Mouse (Mus musculus): ENCODE data around the gene Trir.

Gene Trir

DNA sequence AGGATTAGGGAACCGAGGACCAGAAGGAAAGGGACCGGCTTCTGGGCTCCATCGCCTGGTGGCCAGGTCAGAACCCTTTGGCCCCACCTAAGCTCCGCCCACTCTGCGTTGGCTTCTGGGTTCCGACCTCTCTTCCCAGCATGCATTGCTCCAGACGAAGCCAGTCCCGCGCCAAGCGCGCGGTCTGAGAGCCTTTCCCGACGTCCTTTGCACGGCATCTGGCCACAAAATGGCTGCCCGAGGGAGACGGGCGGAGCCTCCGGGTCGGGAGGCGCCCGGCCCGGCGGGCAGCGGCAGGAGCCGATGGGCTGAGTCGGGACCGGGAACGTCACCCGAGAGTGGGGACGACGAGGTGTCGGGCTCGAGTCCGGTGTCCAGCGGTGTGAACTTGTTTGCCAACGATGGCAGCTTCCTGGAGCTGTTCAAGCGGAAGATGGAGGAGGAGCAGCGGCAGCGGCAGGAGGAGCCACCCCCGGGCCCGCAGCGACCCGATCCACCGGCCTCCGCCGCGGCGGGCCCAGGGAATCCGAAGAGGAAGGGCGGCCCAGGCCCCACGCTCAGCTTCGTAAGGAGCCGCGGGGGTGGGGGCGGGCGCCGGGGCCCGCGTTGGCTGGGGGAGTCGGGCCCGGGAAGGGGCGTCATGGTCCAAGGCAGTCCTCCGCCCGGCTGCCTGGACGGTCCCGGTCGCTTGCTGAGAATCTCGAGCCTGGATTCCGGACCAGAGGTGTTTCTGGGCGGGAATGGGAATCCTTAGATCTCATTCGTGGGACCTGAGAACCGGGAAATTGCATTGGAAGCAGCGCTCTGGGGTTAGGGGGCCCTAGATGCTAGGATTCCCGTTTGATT lies at the start of gene Trir:
Trir (plus strand) TSS at position 154 of the 846 bp plus-strand sequence.
- DNase-seq: peak; percentile 91 to 94

DNA sequence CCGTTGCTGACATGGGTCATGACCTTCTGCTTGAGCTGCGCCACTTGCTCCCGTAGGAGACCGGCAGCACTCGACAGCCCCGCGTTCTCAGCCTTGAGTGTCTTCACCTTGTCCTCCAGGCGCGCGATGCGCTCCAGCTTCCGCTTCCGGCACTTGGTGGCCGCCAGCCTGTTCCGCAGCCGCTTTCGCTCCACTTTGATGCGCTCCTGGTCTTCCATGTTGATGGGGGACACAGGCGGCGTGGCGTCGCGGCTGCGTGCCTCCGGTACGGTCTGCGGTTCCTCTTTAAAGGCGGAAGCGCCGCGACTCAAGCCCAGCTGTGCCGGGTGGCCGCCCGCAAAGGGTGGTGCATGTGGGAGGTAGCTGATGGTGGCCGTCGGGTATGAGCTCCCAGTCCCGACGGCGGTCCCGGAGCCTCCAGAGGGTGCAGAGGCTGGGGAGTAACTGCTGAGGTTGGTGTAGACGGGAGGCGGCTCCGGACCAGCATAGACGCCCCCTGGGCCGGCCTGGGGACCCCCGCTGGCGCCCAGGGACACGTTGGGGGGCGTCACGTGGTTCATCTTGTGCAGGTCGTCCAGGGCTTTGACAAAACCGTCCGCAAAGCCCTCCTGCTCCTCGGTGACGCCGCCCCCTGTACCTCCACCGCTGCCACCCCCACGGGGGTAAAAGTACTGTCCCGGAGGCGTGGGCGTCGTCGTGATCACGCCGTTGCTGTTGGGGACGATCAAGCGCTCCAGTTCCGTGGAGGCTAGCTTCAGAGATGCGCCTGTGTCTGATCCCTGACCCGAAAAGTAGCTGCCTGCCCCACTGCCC lies 49.0 kb upstream of the Trir start:
- DNase-seq: peak; percentile 70 to 79

DNA sequence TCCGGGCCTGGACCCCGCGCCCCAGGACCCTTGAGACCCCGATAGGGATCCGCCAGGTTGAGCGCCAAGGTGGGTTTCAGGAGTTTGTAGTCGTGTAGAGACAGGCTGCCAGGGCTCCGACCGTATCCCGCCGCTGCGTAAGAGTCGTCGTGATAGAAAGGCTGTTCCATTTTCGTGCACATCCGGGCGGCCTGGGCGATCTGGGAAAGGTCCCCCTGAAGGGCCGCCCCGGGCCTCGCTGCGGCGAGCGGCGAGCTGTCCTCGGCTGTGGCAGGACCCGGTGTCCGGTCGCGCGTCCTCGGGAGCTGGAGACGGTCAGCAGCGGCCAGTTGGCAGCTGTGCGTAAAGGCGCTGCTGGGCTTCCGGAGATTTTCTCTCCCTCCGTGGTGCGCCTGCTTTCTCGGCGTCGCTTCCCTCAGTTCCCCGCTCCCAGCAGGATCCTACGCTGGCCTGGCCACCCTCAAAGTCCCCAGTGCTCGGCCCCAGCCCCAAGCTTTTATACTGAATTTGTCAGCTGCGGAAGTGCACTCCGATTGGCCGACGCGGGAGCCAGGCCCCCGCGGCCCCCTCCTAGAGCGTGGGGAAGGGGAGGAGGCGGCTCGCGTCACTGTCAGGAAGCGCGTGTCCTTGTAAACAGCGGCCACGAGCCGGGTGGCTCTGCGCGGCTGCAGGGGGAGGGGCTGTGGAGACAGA lies 48.2 kb upstream of the Trir start, which contains the start of gene Junb:
Junb (minus strand) TSS at position 471 of the 693 bp plus-strand sequence.
- DNase-seq: peak; percentile 94 to 96

DNA sequence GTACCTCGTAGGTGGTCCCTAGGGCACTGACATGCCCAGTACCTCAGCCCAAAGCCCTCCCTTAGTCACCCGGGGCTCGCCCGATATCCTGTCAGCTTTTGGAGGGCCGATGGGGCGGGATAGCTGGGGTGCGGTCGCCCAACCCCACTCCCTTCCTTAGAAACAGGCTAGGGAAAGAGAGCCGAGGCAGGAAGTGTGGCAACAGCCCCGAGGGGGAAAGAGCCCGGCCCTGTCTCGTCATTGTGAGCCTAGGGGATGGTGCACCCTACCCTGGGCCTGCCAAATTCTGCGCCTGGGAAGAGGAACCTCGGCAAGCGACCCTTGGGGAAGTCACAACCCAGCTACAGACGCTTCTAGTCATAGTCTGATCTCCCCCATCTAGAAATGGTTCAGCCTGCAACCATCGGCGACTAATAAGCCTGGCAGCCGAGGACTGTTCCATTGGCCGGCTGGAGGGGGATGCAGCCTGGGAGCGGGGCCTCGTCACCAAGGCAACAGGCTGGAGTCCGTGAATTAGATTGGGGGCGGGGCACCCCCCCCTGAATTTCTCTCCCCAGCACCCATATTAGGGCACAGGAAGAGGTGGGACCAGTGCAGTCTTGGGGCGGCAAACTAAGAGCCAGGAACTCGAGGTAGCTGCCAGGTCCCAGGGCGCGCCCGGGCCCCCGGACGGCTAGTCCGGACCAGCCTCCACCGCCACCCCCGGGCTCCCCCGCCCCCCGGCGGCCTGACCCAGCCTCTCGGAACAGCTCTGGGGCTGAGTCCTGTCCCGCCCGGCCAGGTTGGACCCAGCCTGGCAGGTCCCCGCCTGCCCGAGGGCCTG lies 46.8 kb upstream of the Trir start:
- peak; percentile 71 to 84 for DNase-seq

DNA sequence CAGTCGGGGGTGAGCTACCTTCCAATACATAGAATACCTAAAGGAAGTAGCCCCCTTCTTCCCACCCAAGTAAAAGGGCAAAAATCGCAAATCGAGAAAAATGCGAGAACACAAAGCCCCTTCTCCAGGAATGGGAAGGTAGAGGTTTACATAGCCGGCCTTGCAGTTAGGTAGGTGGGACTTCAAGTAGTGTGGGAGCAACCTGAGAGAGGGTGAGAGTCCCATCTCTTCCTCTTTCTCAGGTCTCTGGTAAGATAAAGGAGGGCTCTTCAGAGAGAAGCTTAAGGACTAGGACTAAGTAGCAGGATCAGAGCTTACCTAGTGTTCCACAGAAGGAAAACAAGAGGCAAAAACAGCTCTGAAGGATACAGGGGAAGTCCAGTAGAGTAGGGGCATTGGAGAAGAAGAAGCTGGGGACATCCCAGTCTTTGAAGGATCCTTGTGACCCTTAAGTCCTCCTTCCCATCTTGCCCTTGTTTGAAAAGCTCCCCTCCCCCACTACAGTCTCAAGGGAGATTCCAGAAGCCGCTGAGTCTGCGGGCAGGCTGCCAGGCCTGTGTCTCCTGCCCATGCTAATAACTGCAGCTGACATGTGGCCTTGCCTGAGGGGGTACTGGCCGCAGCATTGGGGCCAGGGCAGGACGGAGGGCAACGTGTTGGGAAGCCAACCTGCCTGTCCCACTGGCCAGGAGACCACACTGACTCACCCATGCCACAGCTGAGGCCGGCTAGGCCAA lies 45.8 kb upstream of the Trir start:
- peak in 1 of 2 experiments; percentile 43 for DNase-seq

DNA sequence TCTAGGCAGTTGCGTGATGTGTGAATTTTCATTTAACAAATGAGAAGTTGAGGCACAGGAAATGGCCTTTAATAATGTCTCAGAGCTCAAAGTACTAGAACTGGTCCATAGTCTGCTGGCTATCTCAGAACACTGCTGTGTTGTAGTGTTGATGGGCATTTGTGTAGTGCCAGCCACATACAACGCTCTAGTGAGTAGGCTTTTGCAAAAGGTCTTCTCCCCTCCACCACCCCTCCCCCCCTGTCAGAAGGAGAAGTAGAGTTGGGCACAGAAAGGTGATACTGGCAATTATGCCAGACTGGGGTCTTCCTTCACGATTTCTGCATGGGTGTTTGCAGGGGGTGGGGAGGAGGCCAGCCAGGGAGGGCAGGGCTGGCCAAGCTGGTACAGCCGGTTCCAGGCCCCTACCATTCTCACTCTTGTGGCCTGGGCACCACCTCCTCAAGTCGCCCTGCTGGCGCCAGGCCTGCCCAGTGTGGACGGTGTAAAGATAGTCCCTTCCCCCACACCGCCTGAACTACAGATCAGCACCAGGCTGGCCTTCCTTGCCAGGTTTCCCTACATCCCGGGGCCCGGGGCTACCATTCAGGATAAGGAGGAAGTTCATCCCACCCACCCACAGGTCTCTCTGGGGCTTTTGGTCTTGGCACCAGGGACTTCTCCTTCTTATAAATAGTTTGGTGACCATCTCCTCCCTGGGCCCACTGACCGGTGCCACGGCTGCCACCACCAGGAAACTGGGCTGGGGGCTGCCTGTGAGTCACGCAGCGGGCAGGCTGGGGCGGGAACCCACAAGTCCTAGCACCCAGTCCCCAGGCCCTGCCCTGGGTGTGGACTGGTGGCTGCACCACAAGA lies 44.8 kb upstream of the Trir start:
- no peak for DNase-seq

DNA sequence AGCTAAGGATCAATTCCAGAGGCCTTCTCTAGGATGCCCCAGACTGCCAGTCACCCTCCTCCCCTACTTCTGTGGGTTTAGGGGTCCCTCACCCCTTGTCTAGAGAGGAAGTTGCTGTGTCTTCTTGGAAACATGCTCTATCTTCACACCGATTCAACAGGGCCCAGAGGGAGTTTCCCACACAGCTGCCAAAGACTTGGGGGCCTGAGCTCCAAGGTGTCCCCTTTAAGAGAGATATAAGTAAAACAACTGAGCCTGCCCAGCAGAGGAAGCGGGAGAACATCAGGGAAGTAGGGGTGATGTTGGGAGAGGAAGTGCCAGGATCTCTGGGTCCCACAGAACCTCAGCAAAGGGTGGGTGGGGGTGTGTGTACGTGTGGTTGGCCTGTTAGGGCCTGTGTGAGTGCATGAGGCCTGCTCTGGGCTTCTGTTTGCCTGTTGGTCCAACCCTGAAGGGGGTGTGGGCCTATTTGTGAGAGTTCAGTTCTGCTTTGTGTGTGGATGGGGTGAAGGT lies 44.1 kb upstream of the Trir start:
- DNase-seq: no peak

DNA sequence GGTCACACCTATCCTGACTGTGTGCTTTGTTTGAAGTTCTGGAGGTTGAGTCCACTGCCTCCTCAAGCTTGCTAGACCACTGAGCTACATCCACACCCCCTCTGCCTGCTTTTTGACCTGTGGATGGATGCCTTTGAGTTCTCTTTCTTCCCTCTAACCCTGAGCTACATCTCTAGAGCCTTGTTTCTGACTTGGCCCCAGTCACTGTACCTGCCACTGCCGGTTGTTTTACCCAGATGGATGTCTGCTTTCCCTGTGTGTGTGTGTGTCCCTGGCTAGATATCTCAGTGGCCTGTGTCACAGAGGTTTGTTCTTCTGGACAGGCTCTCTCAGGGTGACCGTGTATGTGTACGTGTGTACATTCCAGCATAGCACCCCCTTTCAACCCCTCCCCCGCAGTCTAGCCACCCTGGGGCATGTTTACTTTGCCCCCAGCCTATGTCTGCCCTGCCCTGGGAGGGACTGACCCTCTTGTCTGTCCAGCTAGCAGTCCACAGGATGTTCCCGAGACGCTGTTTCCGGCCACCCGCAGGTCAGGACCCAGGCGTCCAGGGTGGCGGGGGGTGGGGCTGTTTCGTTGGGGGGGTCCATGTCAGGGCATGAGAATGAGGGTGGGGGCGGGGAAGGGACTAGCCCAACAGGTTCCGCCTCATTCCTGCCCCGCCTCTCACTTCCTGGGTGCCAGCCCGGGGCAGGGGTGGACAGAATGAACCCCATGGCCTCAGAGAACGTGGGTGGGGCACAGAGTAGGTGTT lies 42.2 kb upstream of the Trir start:
- DNase-seq: no peak

DNA sequence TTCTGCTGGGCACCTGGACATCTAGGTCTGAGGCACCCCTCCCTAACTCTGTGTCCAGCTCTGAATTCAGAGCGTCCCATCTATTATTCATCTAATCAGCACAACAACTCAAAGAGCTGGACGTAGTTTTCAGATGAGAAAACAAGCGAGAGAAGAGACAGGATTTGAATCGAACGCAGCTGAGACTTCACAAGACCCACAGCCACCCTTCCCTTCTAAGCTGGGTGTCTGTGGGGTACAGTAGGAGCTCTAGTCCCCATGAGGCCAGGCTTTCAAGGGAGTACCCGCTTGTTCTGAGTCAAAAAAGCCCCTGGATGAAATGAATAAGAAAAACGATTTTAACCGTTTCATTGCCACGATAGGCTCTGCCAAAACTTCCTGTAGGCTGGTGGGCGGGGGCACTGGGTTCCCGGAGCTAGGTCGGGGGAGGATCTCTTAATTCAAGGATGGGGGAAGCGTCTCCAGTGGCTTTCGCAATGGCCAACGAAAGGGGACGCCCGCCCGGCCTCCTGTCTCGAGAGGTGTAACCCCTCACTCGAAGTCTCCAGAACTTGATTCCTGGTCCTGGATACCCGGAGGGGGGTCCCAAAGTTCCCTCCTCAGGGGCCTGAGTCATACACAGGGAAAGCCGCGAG lies 41.5 kb upstream of the Trir start:
- no peak for DNase-seq

DNA sequence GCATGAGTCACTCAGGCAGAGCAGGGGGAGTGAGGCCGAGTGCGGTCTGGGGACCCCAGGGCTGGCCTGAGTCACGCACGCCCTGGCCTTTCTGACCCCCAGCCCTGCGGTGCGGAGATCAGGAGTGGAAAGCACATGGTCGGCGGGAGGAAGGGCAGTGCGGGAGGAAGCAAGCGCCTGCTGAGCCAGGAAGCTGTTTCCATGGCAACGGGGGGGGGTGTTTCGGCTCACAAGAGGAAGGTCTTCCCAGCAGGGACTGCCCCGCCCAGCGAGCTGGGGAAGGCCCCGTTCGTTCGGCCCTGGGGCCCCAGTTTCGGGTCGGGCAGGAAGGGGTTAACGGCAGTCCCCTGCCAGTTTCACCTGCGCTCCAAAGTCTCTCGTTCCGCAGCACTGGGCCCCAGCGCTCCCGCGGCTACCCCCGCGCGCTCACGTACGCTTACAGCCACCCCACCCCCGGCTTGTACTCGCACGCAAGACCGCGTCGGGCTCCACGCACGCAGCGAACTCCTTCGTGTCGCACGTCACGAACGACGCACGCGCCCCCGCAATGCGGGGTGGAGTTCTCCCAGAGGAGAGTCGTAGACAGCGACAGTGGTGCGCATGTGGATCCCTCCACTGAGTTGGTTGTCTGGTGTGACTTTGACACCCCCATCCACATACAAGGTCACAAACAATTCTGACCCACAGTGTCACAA lies 40.8 kb upstream of the Trir start:
- DNase-seq: peak; percentile 85 to 90

DNA sequence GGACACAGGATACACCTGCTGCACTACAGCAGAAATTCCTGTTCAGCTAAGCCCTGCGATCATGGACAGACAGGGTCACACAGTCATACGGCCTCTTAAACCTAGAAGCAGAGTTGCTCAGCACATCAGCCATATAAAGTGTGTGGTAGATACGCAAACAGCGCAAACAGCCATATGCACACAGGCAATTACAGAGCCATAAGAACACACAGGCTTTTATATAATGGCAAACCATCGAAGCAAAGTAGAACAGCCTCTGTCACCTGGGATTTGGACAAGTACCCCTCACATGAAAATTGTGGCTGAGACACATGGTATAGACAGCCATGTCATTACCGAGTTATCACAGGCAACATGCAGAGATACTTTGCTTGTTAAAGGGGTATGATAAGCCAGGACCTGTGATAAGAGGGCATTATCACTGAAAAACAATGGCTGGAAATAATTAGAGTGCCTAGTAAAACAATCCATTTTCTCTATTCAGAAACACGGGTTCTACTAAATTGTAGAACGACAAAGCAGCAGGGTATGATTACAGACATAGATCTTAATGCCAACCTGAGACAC lies 40.2 kb upstream of the Trir start:
- no peak for DNase-seq

DNA sequence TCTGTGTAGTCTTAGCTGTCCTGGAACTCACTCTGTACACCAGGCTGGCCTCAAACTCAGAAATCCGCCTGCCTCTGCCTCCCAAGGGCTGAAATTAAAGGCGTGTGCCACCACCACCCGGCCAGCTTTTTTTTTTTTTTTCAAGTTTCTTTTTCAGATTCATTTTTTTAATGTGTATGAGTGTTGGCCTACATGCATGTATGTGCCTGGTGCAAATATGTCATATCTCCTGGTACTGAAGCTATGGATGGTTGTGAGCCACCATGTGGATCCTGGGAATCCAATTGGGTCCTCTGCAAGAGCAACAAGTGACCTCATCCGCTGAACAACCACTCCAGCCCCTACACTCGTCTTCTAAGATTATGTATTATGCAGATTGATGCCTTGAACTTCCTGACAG lies 39.2 kb upstream of the Trir start:
- no peak for DNase-seq

DNA sequence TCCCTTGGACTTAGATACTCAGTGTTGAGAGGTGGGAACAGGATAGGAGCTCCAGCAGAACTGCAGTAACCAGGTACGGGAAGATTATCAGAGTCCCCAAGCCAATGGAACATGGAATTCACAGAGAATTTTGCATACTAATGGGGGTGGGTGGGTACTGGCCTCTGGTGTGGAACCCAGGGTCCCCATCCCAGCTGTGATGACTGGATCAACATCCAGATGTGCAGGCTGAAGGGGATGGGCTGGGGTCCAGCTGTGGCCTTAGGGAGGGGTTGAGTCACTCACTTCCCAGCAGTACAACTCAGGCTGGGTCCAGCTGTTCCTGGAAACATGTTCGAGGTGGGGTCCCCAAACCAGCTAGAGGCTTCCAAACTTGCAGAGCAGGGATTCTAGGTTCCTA lies 38.7 kb upstream of the Trir start:
- DNase-seq: no peak

DNA sequence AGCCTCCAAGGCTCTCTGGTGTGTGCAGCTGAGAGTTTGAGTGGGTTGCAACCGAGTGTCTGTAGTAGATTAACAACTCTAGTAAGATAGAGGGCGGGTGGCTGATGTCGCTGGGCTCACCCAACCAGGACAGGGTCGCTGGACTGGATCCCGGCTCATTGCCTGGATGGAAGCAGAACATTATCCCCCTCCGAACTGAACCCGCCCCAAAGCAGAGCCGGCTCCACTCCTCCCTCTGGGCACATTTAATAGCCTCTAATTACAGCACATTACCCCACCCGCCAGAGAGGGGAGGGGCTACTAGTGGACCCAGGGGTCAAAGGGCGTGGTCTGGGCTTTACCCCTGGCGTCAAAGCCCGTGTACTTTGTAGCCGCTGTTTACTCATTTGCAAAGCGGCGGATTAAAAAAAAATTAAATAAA lies 37.3 kb upstream of the Trir start:
- peak in 1 of 2 experiments; percentile 30 for DNase-seq

DNA sequence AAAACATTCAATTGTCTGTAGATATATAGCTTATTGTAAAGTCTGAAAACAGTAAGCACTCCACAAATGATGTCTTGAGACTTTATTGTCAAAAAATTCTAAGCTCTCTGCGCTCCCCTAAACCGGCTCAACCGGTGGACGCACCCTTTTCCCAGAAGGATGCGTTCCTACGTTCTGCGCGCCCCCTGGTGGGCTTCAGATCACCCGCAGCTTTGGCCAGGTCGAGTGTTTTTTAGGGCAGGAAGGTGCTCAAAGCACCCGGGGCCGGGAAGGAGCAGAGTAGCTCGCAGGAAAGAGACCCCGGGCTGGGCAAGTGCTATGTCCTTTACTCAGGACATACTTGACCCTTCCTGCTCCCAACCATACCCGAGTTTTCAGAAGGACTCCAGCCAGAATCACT lies 36.8 kb upstream of the Trir start:
- peak; percentile 76 to 88 for DNase-seq

DNA sequence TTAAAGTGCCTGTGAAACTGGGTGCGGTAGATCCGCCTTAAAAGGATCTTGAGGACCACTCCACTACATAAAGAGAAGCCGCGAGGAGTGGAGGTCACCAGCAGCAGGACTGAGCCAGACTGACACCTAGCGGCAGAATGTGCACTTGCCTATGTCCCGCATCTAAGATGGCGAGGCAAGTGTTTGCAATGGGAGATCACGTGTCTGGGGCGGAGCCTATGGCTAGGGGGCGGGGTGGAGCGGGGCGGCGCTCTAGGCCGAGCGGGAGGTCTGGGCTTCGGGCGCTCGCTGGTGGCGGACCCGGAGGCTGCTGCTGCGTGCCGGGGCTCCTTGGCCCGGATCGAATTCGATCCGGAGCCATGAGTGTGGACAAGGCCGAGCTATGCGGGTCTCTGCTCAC lies 36.3 kb upstream of the Trir start, which contains the start of gene Hook2:
Hook2 (plus strand) TSS at position 255 of the 400 bp plus-strand sequence.
- peak; percentile 92 to 96 for DNase-seq

DNA sequence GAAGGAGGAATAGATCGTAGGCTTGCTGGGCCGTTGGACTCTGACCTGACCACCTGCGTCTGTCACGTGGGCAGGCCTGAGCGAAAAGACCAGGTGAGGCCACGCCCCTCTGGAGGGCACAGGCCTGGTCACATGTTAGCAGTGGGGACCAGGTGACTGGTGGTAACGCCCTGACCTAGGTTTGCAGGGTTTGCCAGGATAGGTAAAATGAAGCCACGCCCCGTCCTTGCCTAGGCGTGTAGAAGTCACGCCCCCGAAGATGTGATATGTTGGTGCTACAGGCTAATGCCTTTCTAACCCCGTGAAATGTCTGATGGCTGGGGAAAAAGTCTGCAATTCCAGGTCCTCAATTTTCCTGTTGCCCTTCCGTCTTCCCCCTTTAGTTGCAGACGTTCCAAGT lies 35.8 kb upstream of the Trir start:
- DNase-seq: peak in 1 of 2 experiments; percentile 69

DNA sequence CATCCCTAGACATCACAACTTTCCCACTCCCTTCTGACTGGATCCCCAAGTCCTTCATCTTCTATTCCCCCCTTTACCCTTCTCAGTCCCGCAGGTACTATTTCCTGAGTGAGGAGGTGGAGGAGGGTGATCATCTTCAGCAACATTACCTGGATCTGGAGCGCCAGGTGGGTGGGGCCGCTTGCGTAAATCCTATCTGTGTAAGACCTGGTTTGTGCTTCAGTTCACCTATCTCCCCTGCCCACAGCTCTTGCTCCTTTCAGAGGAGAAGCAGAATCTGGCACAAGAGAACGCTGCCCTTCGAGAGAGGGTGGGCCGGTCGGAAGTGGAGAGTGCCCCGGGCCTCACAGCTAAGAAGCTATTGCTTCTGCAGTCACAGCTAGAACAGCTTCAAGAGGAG lies 32.2 kb upstream of the Trir start:
- no peak for DNase-seq

Measured in thymus, adult 18-20 months (tissue).